Mouse (Mus musculus) spleen, postnatal 0 days (tissue): ENCODE data around the gene Caap1. TPM values are rescaled to one million over a fixed set of nuclear protein-coding genes. Genes with fewer than 3 reads are reported as not detected.

ENCODE experiments used
- polyA plus RNA-seq: library from polyadenylated mRNA; unstranded; fragments of >200 nt; fragmentation: Nextera tagmentation; extraction: Ambion mirVana; gene quantifications from 2 replicates; pipeline ENCODE4 v1.2.1, GENCODE M21; 2015

Gene Caap1
- polyA plus RNA-seq: 12.0 and 12.3 TPM in 2 replicates

DNA sequence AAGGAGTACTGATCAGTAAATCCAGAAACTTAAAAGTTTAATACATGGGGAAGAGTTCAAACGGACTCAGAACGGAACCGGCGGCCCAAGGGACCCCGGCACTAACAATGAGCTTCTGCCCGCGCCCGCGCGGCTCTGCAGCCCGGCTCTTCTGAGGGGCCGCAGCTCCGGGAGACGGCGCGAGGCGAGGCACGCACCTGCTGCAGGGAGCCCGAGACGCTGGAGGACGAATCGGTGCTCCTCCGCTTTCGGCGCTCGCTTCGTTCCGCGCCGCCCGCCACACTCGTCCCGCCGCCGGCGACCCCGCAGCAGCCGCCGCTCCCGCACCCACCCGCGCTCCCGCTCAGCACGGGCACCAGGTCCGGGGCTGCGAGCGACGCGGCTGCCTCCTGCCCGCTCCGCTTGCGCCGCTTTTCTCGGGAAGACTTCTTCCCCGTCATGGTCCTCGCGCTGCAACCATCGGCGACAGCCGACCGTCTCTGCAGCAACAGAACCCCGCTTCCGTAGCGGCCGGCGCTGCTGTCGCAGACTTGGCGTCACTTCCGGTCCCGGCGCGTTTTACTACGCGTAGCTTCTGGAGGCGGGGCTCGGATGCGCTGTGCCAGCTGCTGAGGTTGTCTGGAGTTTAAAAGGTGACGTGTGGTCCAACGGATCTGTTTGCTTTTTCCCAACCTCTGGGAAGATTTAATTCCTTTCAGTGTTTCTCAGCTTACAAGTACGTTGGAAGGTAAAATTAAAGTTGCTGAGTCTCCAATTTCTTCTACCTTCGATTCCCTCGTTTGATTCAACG lies at the start of gene Caap1, which contains the start of gene Gm10306:
Caap1 (minus strand) TSS at position 532 of the 790 bp plus-strand sequence.
Gm10306 (plus strand) TSS at position 282 of the 790 bp plus-strand sequence.

GRCm38 (mm10) chr4:94603031-94603629 lies 46.5 kb upstream of the Caap1 start, which contains the start of gene Plaa:
Gene Plaa (minus strand): TSS chr4:94603244.

Other genes starting within 250 kb of the Caap1 start
- gene Gm10306, start 250 bp downstream of the Caap1 start, polyA plus RNA-seq: not detected in 2 replicates
- 30.6 and 36.4 TPM in 2 replicates for gene Plaa, start 46.4 kb upstream of the Caap1 start, polyA plus RNA-seq
- gene Ift74, start 57.7 kb upstream of the Caap1 start, polyA plus RNA-seq: 7.3 and 8.2 TPM in 2 replicates
- gene Lrrc19, start 93.3 kb upstream of the Caap1 start, polyA plus RNA-seq: 0.10 and 0.14 TPM in 2 replicates
- 9.7 and 13.4 TPM in 2 replicates for gene Tek, start 182.5 kb upstream of the Caap1 start, polyA plus RNA-seq